Mouse (Mus musculus) layer of hippocampus, postnatal 10 days (tissue): ENCODE measurements around the gene Srbd1. TPM values are rescaled to one million over a fixed set of nuclear protein-coding genes. Genes with fewer than 3 reads are reported as not detected.

ENCODE experiments used
- DNase-seq, 2 experiments: peaks; one replicate each; pipeline ENCODE4 v3.0.0; 2021; ENCODE audit warnings: low spot score in 2 of 2
- total RNA-seq, 2 experiments: library from RNA; stranded (reverse); gene quantifications; 2 replicates each; pipeline ENCODE4 v1.2.3; 2021

The Srbd1 gene
- total RNA-seq, 2 experiments from 2014 or later = 14.6 to 14.8 TPM

DNA sequence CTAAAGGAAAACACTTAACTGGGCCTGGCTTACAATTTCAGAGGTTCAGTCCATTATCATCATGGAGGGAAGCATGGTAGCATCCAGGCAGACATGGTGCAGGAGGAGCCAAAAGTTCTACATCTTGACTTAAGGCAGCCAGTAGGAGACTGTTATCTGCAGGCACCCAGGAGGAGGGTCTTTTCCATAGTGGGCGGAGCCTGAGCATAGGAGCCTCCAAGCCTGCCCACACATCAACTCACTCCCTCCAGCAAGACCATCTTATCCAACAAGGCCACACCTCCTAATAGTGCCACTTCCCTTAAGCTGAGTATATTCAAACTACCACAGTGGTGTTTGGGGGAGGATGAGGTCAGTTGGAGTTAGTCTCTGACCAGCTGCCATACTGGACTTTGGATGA, 4.8 kb upstream of the Srbd1 start:
- no peak for DNase-seq

DNA sequence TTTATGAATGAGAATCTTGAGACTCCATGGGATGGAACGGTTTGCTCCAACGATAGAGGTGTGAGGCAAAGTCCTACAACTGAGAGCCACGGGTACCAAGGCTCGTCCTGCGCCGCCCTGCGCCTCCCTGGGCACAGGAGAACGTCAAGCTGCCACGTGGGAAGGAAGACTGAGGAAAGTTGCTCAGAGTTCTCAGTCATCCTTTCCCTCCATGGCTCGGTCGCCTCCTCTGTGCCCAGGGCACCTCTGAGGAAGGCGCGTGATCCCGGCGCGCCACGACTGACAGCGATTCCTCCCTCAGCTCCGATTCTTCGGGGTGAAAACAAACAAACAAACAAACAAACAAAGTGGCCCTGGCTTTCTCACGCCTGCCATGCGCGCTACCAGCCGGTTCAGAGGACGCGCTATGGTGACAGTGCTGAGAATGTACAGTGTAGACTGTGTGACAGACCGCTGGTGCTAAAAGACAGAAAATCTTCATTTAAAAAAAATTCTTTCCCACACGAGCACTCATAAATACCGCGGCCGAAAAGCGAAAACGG, 367 bp downstream of the Srbd1 start:
- no peak for DNase-seq

- DNase-seq = peak in 1 of 2 experiments; percentile 29
Measured at GRCm38 (mm10) chr17:86135835-86136234, 9.1 kb downstream of the Srbd1 start.

DNA sequence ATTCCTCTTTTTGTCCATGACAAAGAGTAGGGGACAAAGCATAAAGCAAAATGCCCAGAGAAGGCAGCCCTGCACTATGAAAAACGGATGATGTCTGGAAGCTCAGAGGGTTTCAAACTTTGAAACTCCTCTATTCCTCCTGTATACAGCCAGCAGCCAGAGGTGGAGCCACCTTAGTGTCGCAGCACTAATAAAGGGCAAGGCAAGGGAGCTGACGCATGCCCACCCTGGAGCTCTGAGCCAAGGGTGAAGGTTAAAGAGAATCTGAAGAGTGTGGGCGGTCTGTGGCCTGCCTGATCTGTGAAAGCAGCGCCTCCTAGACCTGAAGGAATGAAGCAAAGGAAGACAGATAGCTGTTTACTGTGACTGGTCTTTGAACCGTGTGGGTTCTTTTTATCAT, 10.5 kb downstream of the Srbd1 start:
- DNase-seq = no peak

- no peak for DNase-seq
Measured at GRCm38 (mm10) chr17:86132534-86132933, 12.4 kb downstream of the Srbd1 start.

DNA sequence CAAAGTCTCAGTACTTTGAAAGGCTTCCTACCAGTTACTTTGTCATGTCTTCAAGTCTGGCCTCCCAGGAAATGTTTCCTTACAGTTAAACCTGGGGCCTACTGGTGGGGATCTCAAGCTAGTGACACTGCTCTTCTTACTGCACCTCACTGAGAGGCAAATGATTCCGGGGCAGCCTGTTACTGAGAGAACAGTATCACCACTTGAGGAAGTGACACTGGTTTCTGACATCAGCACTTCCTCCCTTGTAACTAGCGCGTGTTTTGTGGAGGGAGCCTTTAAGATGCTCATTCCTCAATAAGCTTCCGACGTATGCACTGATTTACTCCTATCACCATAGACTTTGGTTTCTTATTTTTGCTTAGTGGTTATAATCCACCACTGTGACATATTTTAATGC, 16.8 kb downstream of the Srbd1 start:
- no peak for DNase-seq

GRCm38 (mm10) chr17:86125908-86126307, 19.1 kb downstream of the Srbd1 start:
- DNase-seq = no peak

- no peak for DNase-seq
Measured at GRCm38 (mm10) chr17:86123146-86123545, 21.8 kb downstream of the Srbd1 start.

- no peak for DNase-seq
Measured at GRCm38 (mm10) chr17:86096875-86097274, 48.1 kb downstream of the Srbd1 start.

DNA sequence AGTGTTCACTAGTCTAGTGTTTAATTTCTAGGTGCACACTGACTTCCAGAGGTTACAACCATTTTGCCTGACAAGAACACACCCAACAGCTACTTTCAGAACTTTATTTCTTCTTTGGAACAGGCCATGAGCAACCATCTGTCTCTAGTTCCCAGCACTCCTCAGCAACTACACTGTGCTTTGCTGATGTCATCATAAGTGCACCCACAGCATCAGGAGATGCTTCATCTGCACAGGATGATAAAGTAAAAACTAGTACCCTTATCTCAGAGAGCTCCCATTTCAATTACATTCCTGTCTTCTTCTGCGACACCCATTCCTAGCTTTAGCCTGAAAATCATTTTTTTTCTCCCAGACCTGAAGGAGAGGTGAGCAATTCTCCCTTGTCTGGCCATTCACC, 51.9 kb downstream of the Srbd1 start:
- DNase-seq = no peak

DNA sequence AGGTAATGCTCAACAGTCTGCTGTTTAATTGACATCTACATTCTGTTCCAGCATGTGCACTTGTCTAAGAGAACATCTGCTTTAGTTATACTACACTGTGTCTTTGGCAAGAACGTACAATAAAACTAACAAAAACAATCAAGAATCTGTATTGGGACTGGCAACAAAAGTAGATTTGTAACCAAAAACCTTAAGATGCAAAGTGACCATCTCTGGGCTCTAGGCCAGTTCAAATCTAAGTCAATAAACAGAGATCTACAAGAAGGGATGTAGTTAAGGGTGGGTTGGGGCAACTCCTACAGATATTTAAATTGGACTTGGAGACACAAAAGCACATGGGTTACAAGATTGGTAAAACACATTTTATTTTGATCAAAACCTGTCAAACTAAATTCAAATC, 53.3 kb downstream of the Srbd1 start:
- DNase-seq = no peak

DNA sequence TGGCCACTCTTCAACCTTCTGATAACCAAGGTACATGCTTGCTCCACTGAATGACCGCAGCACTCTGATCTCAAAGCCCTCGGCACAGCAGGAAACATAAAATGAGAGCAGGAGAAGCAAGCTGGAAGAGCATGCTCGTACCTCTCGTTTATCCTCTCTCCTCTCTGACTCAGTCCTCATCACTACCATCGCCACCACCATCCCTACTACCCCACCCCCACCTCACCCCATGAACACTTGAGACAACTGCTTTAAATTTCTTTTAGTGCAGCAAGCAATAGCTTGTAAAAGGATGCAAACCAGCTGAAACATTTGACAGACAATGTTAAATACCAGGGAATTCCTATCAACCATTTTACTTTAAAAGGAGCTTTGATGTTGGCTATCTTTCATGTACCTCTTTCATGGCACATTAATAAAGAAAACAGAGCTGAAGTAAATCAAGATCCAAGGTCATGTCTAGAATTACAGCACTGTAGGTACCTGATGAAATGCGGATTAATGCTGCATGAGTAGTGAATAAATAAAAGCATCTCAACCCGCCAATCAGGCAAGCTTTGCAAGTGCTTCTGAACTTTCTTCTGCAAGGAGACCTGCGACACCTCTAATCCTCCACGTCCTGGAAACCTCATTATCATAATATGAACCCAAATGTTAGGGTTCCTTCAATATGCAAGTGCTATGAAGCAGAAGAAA, 54.9 kb downstream of the Srbd1 start:
- DNase-seq = no peak

- DNase-seq = no peak
Measured at GRCm38 (mm10) chr17:86087922-86088321, 57.1 kb downstream of the Srbd1 start.

- DNase-seq = no peak
Measured at GRCm38 (mm10) chr17:86086191-86086590, 58.8 kb downstream of the Srbd1 start.

DNA sequence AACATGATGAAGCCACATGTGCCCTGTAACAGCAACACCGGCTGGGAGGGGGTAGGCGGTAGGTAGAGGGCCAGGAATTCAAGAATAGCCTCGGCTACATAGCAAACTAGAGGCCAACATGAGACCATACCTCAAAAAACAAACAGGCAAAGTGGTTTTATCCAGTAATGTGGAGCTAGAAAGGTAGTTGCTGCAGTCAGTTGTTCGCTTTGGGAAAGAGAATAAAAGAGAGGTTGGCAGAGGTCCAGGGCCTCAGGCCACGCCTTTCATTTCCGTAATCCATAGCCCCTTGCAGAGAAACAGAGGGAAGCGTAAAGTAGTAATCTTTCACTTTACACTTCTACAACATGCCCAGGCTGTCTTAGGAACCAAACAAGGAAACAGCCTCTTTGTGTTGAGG, 61.8 kb downstream of the Srbd1 start:
- no peak for DNase-seq

DNA sequence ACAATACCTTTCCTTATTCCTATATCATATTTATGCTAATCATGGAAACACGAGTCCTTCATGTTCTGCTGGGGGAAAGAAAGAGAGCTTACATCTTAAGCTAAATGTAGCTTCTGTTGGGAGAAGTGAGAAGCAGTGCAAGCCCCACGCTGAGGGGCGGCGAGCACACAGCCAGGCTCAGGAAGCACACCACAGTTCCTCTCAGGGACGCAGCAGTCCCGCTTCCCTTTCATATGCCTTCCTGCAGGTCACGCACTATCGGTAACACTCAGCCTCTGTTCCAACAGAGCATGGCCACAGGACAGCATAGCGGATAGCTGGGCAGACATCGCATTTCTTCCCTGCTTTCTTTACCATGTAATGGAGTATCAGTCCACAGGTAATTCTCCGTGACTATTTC, 66.9 kb downstream of the Srbd1 start:
- no peak for DNase-seq

- DNase-seq = no peak
Measured at GRCm38 (mm10) chr17:86067444-86067843, 77.5 kb downstream of the Srbd1 start.

DNA sequence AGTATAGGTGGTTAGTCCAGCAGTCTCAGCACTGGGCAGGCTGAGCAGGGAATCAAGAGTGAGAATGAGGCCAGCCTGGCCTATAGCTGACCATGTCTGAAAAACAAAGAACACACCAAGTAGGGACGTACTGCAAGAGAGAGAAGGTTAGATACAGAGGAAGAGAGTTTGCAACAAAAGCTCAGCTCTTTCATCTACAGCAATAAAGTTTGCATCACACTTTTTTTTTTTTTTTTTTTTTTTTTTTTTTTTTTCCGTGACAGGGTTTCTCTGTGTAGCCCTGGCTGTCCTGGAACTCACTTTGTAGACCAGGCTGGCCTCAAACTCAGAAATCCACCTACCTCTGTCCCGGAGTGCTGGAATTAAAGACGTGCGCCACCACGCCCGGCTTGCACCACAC, 79.1 kb downstream of the Srbd1 start:
- no peak for DNase-seq

DNA sequence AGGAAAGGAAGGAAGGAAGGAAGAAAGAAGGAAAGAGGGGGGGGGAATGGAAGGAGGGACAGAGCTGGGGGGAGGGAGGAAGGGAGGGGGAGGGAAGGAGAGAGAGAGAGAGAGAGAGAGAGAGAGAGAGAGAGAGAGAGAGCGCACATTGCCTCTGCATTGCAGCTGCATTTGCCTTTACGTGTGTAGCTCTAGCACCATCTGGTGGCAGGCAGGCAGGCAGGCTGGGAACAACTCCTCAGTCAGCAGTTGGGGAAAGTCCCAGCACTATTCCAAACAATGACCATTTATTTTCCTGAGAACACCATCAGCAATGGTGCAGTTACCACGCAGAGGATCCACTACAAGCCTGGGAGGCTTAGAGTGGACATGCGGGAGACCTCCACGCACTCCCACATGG, 81.5 kb downstream of the Srbd1 start:
- DNase-seq = peak; percentile 72 to 75

- DNase-seq = no peak
Measured at GRCm38 (mm10) chr17:86060911-86061310, 84.1 kb downstream of the Srbd1 start.

DNA sequence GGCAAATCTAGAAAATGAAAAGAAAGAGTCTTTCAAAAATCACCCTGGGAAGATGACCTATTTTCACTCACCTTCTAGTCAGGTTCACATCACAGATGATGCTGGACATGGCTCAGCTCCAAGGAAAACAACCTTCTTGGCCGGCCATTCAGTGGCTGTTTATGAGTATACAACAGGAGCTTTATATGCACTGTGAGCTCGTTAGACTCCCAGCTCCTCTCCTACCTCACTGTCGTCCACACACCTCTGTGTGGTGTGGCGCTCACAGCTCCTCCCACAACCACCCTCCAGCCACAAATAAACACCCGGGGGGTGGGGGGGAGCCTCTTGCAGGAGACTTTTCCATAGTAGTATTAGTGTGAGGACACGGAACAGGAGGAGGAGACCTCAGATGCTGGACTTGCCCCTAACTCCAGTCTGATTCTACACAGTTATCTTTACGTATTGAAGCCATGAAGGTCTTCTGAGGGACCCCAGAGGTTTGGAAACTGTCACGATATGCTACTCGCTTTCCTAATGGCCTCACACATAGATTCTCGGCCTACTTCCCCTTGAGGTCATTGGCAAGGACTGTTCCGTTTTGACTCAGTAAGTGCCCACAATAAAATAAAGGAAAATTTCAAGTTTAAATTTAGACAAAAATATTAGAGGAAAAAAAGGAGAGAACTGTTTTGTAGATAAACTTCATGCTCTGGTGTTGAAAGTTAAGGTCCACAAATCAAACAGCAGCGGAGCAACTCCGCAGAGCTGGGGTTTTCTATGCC, 104.6 kb downstream of the Srbd1 start:
- DNase-seq = no peak

DNA sequence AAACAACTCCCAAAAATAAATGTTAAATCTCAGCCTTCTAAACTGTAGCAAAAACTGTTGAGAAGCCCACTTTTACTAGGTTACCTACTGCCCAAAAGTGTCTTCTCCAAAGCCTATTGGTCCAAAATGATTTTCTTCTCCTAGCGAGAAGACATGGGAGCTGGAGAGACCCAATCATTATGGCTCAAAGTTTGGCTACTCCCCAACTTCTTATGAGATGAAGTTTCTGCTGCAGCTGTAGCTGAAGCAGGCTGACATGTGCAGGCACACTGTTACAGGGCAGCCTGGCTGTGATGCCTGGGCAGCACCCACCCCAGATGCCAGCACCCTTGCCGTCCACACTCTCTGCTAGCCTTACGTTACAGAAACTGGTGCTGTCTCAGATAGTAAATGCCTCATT, 105.2 kb downstream of the Srbd1 start:
- DNase-seq = no peak

DNA sequence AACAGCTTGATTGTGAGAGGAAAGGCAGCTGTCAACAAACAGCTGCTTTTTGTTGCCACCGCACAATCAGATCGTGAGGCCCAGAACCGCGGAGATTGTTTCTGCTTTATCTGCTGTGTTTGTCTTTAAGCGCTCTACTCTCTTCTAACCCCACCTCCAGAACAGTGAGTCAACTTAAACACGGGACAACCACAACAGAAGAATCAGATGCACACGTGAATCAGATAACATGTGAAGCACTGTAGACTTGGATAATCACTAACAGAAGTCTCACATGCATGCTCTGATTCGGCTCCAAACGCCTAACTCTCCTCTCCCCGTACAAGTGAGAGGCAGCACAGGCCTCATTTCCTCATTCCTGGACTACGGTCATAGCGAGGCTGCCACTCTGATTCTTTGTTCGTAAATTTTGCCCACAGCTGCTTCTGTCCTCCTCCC, 106.7 kb downstream of the Srbd1 start:
- DNase-seq = no peak
